Mouse (Mus musculus) forebrain, postnatal 0 days (tissue): ENCODE data around the gene Bnip3. TPM values are rescaled to one million over a fixed set of nuclear protein-coding genes. Genes with fewer than 3 reads are reported as not detected.

Experiments used
- ATAC-seq: fragments of 200-750 bp; cut with Nextera tagmentation; 2 replicates; pipeline ENCODE4 v1.8.0; 2017; ENCODE audit warnings: mild to moderate bottlenecking, moderate library complexity
- DNase-seq: peaks from one replicate; pipeline ENCODE4 v3.0.0-alpha.2; 2015
- H3K27ac ChIP-seq: fragments of 300-500 bp; sonication (generic); 2 replicates; pipeline ENCODE4 v1.5.1; 2014; ENCODE audit warnings: low read depth, mild to moderate bottlenecking, antibody characterized with exemption, low read length, moderate library complexity, mixed read lengths
- H3K27me3 ChIP-seq: fragments of 300-500 bp; sonication (generic); 2 replicates; pipeline ENCODE4 v1.6.1; 2014; ENCODE audit warnings: mild to moderate bottlenecking, low read length, mixed read lengths; ENCODE audit not compliant: insufficient read depth
- H3K36me3 ChIP-seq: fragments of 300-500 bp; sonication (generic); 2 replicates; pipeline ENCODE4 v1.6.1; 2014; ENCODE audit warnings: mild to moderate bottlenecking, moderate library complexity; ENCODE audit not compliant: insufficient read depth
- H3K4me1 ChIP-seq: fragments of 300-500 bp; sonication (generic); 2 replicates; pipeline ENCODE4 v1.6.1; 2014; ENCODE audit warnings: antibody characterized with exemption; ENCODE audit not compliant: insufficient read depth
- H3K4me2 ChIP-seq: fragments of 300-500 bp; sonication (generic); 2 replicates; pipeline ENCODE4 v1.6.1; 2014; ENCODE audit warnings: low read depth, mild to moderate bottlenecking, moderate library complexity
- H3K4me3 ChIP-seq: fragments of 300-500 bp; sonication (generic); 2 replicates; pipeline ENCODE4 v1.5.1; 2014; ENCODE audit warnings: low read depth, low read length, mixed read lengths
- H3K9ac ChIP-seq: fragments of 300-500 bp; sonication (generic); 2 replicates; pipeline ENCODE4 v1.6.1; 2014; ENCODE audit warnings: mild to moderate bottlenecking
- H3K9me3 ChIP-seq: fragments of 300-500 bp; sonication (generic); 2 replicates; pipeline ENCODE4 v1.6.1; 2016; ENCODE audit warnings: low read length
- CTCF ChIP-seq: sonication (generic); IDR thresholded peaks from 2 replicates; pipeline ENCODE4 v1.5.1; 2016; ENCODE audit warnings: antibody characterized with exemption, control low read depth, low read depth
- WGBS: fragments of 180-500 bp; shearing (Covaris S2); extraction: QIAGEN DNeasy Blood & Tissue Kit; methylation state at CpG from one replicate; pipeline ENCODE4 v1.1.7; 2014; 5-methylcytosine and 5-hydroxymethylcytosine counted together
- polyA plus RNA-seq: library from polyadenylated mRNA; unstranded; fragments of >200 nt; fragmentation: Nextera tagmentation; extraction: Ambion mirVana; gene quantifications from 2 replicates; pipeline ENCODE4 v1.2.1, GENCODE M21; 2015
- total RNA-seq: library from RNA; depleted of rRNA; stranded (reverse); fragments of >200 nt; gene quantifications from 2 replicates; pipeline ENCODE4 v1.2.3, GENCODE M21; 2014

The Bnip3 gene
- total and polyA plus RNA-seq, 2 experiments from 2014 or later = 108 to 145 TPM

DNA sequence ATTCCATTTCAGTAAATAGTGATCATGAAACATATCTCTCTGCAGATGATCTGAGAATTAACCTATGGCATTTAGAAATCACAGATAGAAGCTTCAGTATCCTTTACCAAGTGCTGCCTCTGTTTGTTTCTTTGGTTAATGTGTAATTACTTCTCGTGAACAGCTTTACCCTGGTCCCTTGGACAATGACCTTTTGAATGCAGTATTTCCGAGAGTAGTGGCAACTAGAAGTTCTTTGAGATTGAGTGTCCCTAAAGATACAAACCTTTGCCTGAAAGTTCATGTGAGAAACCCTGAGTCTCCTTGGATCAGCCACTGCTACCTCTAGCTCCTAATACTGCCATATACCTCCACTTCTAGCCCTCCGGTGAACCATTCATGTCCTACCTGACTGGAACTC is 36.4 kb downstream of the Bnip3 start:
- ATAC-seq (no peak), DNase-seq (no peak)
- no peak overlapping the region for H3K9ac ChIP-seq
- no peak overlapping the region for H3K4me3 ChIP-seq
- H3K27me3 ChIP-seq = no peaks in the 10 kb centered on the region
- no peak overlapping the region for H3K27ac ChIP-seq
- no peak overlapping the region for H3K4me2 ChIP-seq
- H3K4me1 ChIP-seq = no peaks in the 10 kb centered on the region
- TF ChIP-seq CTCF = no peak
- no peaks in the 10 kb centered on the region for H3K9me3 ChIP-seq
- peaks cover 76% of the 10 kb centered on the region for H3K36me3 ChIP-seq
- 88% methylated on average over 3 of the region's 3 CpGs for WGBS

GRCm38 (mm10) chr7:138868316-138868715 is 41.0 kb downstream of the Bnip3 start:
- no peak for DNase-seq
- Histone ChIP-seq H3K4me2 (no peak overlapping the region), H3K27me3 (no peaks in the 10 kb centered on the region), H3K4me3 (no peak overlapping the region), H3K9ac (no peak overlapping the region), H3K4me1 (no peaks in the 10 kb centered on the region), H3K36me3 (peaks cover 45% of the 10 kb centered on the region), H3K9me3 (no peaks in the 10 kb centered on the region), H3K27ac (no peak overlapping the region)
- 89% methylated on average over 4 of the region's 4 CpGs for WGBS
- no peak for TF ChIP-seq CTCF
- no peak for ATAC-seq

DNA sequence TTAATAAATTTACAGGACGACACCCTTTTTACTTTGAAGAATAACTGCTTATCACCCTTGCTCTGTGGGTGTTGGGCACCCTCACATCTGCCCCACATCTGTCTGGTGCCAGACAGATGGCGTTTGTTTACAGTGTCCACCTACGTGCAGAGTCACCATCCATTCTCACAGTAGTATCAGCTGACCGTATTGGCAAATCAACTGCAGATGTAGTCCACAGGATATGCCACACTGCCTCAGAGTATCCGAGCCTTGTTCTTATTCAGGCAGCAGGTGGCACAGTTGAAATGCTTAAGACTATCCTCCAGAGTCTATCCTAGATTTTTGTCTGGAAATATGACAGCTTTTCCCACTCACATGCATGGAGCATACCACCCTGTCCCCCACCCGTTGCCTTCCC is 42.0 kb downstream of the Bnip3 start:
- no peak for TF ChIP-seq CTCF
- no peaks in the 10 kb centered on the region for H3K4me1 ChIP-seq
- WGBS = 84% methylated on average over 6 of the region's 6 CpGs
- H3K9ac ChIP-seq = no peak overlapping the region
- H3K27ac ChIP-seq = no peak overlapping the region
- H3K9me3 ChIP-seq = no peaks in the 10 kb centered on the region
- peaks cover 35% of the 10 kb centered on the region for H3K36me3 ChIP-seq
- DNase-seq (no peak), ATAC-seq (no peak)
- no peaks in the 10 kb centered on the region for H3K27me3 ChIP-seq
- no peak overlapping the region for H3K4me3 ChIP-seq
- H3K4me2 ChIP-seq = no peak overlapping the region

GRCm38 (mm10) chr7:138864776-138865175 is 44.5 kb downstream of the Bnip3 start:
- Histone ChIP-seq H3K4me2 (no peak overlapping the region), H3K4me3 (no peak overlapping the region), H3K27ac (no peak overlapping the region), H3K4me1 (no peaks in the 10 kb centered on the region), H3K9ac (no peak overlapping the region), H3K9me3 (no peaks in the 10 kb centered on the region), H3K36me3 (peaks cover 22% of the 10 kb centered on the region), H3K27me3 (no peaks in the 10 kb centered on the region)
- WGBS = 100% methylated on average over 1 of the region's 1 CpGs
- DNase-seq (no peak), ATAC-seq (no peak)
- TF ChIP-seq CTCF = no peak

- WGBS = 96% methylated on average over 3 of the region's 3 CpGs
- no peak for TF ChIP-seq CTCF
- no peak overlapping the region for H3K4me3 ChIP-seq
- no peak overlapping the region for H3K9ac ChIP-seq
- peaks cover 18% of the 10 kb centered on the region for H3K36me3 ChIP-seq
- no peak overlapping the region for H3K27ac ChIP-seq
- DNase-seq (no peak), ATAC-seq (no peak)
- no peaks in the 10 kb centered on the region for H3K4me1 ChIP-seq
- H3K4me2 ChIP-seq = no peak overlapping the region
- no peaks in the 10 kb centered on the region for H3K9me3 ChIP-seq
- no peaks in the 10 kb centered on the region for H3K27me3 ChIP-seq
Measured at GRCm38 (mm10) chr7:138863950-138864572, 45.3 kb downstream of the Bnip3 start.

DNA sequence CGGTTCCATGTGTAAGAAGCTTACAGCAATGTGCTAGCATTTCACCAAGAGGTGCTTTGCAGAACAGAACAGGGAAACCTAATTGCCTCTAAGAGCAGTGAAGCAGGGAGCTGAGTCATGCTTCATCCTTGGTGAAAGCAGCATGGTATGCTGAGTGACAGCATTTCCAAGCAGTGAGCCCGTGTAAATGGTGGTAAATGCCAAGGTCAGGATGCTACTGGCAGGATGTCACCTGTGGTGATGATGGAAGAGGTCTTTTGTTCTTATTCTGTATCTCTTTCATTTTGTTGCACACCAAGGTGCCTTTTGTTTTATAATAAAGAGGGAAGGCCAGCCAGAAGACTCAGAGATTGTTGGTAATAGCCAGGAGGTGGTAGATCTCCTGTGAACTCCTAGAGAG is 52.6 kb downstream of the Bnip3 start:
- Histone ChIP-seq H3K4me3 (no peak overlapping the region), H3K4me1 (no peaks in the 10 kb centered on the region), H3K36me3 (peaks cover 34% of the 10 kb centered on the region), H3K27me3 (no peaks in the 10 kb centered on the region), H3K9ac (no peak overlapping the region), H3K27ac (no peak overlapping the region), H3K9me3 (no peaks in the 10 kb centered on the region), H3K4me2 (no peak overlapping the region)
- no peak for ATAC-seq
- 58% methylated on average over 2 of the region's 2 CpGs for WGBS
- DNase-seq = no peak
- no peak for TF ChIP-seq CTCF

- Histone ChIP-seq H3K9ac (no peak overlapping the region), H3K36me3 (peaks cover 47% of the 10 kb centered on the region), H3K4me1 (no peaks in the 10 kb centered on the region), H3K4me2 (no peak overlapping the region), H3K27me3 (no peaks in the 10 kb centered on the region), H3K27ac (no peak overlapping the region), H3K9me3 (no peaks in the 10 kb centered on the region), H3K4me3 (no peak overlapping the region)
- 93% methylated on average over 2 of the region's 2 CpGs for WGBS
- no peak for TF ChIP-seq CTCF
- ATAC-seq (no peak), DNase-seq (no peak)
Measured at GRCm38 (mm10) chr7:138854201-138854600, 55.1 kb downstream of the Bnip3 start.
